Mouse (Mus musculus) testis, adult 2 months (tissue): ENCODE data around the gene Mettl7b.

ENCODE experiments used
- CTCF ChIP-seq: fragments of 200-500 bp; IDR thresholded peaks from 2 replicates; pipeline ENCODE4 v1.5.1; 2012; ENCODE audit warnings: low read depth, mild to moderate bottlenecking, inconsistent platforms, low read length, moderate library complexity; ENCODE audit not compliant: control insufficient read depth, insufficient read depth, insufficient replicate concordance
- POLR2A ChIP-seq: fragments of 200-500 bp; IDR thresholded peaks from 2 replicates; pipeline ENCODE4 v1.6.1; 2012; ENCODE audit warnings: low read depth, mild to moderate bottlenecking, inconsistent platforms, low read length, moderate library complexity; ENCODE audit not compliant: control insufficient read depth

DNA sequence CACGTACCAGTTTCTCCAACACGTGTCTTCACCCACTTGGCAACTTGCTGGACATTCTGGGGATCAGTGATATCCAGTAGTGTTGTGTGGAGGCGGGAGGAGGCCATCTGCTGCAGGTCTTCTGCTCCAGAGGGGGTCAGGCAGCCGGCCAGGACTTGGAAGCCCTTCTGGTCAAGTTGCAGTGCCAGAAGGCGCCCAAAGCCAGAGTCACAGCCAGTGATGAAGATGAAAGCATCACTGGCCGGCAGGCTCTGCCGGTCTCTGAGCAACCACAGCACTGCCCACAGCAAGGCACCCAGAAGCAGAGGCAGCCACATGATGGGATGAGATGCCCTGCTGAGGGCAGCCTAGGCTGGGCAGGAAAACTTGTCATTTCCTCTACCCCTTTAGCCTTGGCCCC lies 42.5 kb downstream of the Mettl7b start:
- TF ChIP-seq POLR2A (no peak), CTCF (no peak)
